Mouse (Mus musculus): ENCODE measurements around the gene Abhd14b.

GRCm38 (mm10) chr9:106460401-106461025 is 13.3 kb downstream of the Abhd14b start:
- TF ChIP-seq CTCF (IDR thresholded peaks at IDR 0.05; ENCODE audit: borderline replicate concordance, control insufficient read depth, extremely low read depth, insufficient read depth, low read length, poor library complexity) (no peak), POLR2A (IDR thresholded peaks at IDR 0.05; ENCODE audit: control insufficient read depth, extremely low read depth, insufficient read depth, low read length, poor library complexity) (no peak)
